Mouse (Mus musculus) erythroblast, embryonic 14.5 days (primary cell): ENCODE results near the gene Gclc.

Source experiments
- GATA1 ChIP-seq: IDR thresholded peaks from 2 replicates; pipeline ENCODE4 v1.6.1; 2012; ENCODE audit warnings: low read length, inconsistent platforms, mixed read lengths
- TAL1 ChIP-seq: IDR thresholded peaks from 3 replicates; pipeline ENCODE4 v1.6.1; 2012; ENCODE audit warnings: low read length, inconsistent platforms, mixed read lengths

DNA sequence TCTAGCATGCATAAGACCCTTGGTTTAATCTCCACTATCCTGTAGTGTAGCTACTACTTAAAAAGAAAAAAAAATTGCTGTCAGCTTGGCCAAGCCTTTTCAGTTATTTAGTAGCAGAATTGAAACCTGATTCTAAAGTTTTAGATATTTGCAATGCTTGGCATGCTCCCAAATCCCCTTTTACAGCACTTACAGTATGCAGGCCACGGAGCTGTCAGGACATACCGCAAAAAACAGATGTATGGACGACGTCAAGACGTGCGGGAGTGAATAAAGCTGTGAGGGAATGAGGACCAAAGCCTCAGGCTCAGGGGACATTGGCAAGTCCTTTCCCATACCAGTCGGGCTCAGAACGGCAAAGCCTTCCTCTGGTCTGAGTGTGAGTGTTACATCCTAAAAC is 4.1 kb downstream of the Gclc start:
- TF ChIP-seq GATA1 = no peak
- TF ChIP-seq TAL1 = no peak
